Mouse (Mus musculus) limb, embryonic 12.5 days (tissue): ENCODE results near the gene Prdx1. TPM values are rescaled to one million over a fixed set of nuclear protein-coding genes. Genes with fewer than 3 reads are reported as not detected.
"Not testable (repeated sequence)": the region's sequence is repeated elsewhere in the genome, so short reads cannot be mapped to it uniquely, and the experiment has no call there.

ENCODE experiments used
- ATAC-seq: fragments of 200-750 bp; cut with Nextera tagmentation; 2 replicates; pipeline ENCODE4 v1.8.0; 2017; ENCODE audit warnings: low read depth, moderate TSS enrichment; ENCODE audit not compliant: insufficient number of reproducible peaks, insufficient read depth, low FRiP score, low TSS enrichment
- H3K27ac ChIP-seq: fragments of 300-500 bp; sonication (generic); 2 replicates; pipeline ENCODE4 v1.5.1; 2016; ENCODE audit warnings: mild to moderate bottlenecking, moderate library complexity
- H3K27me3 ChIP-seq: fragments of 300-500 bp; sonication (generic); 2 replicates; pipeline ENCODE4 v1.6.1; 2016; ENCODE audit warnings: mild to moderate bottlenecking, moderate library complexity
- H3K36me3 ChIP-seq: fragments of 300-500 bp; sonication (generic); 2 replicates; pipeline ENCODE4 v1.6.1; 2016; ENCODE audit warnings: mild to moderate bottlenecking, moderate library complexity
- H3K4me1 ChIP-seq: fragments of 300-500 bp; sonication (generic); replicated peaks from 2 replicates; pipeline ENCODE4 v1.6.1; 2016
- H3K4me2 ChIP-seq: fragments of 300-500 bp; sonication (generic); 2 replicates; pipeline ENCODE4 v1.6.1; 2016; ENCODE audit warnings: mild to moderate bottlenecking, moderate library complexity
- H3K4me3 ChIP-seq: fragments of 300-500 bp; sonication (generic); replicated peaks from 2 replicates; pipeline ENCODE4 v1.5.1; 2016; ENCODE audit warnings: mild to moderate bottlenecking
- H3K9ac ChIP-seq: fragments of 300-500 bp; sonication (generic); replicated peaks from 2 replicates; pipeline ENCODE4 v1.6.1; 2016; ENCODE audit warnings: mild to moderate bottlenecking, moderate library complexity
- H3K9me3 ChIP-seq: fragments of 300-500 bp; sonication (generic); 2 replicates; pipeline ENCODE4 v1.6.1; 2016; ENCODE audit warnings: mild to moderate bottlenecking, moderate library complexity
- WGBS: fragments of 180-500 bp; shearing (Covaris S2); methylation state at CpG from one replicate; pipeline ENCODE4 v1.1.7; 2016; 5-methylcytosine and 5-hydroxymethylcytosine counted together
- polyA plus RNA-seq: library from polyadenylated mRNA; unstranded; fragments of >200 nt; fragmentation: Nextera tagmentation; extraction: Ambion mirVana; gene quantifications from 2 replicates; pipeline ENCODE4 v1.2.1, GENCODE M21; 2016

Gene Prdx1
- polyA plus RNA-seq, 1 experiment from 2014 or later = 1,285 TPM

DNA sequence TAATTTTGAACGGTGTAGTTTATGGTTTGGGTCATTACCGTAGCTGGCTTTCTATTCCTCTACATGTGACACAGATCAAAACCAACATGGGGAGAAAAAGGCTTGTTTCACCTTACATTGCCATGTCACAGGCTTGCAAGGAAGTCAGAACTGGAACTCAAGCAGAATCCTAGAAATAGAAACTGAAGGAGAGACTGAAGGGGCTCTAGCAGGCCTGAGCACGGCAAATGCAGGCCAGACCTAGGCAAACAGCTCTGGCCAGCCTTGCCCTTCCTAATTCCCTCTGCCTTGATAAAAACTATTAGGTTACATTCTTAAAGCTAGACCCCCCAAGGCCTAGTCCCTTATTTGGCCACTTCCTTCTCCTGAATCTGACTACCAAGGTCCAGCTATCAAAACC lies 29.7 kb upstream of the Prdx1 start:
- H3K4me3 ChIP-seq = no peak overlapping the region
- 72% methylated on average over 3 of the region's 3 CpGs for WGBS
- H3K27me3 ChIP-seq = no peaks in the 10 kb centered on the region
- no peaks in the 10 kb centered on the region for H3K36me3 ChIP-seq
- no peaks in the 10 kb centered on the region for H3K9me3 ChIP-seq
- H3K27ac ChIP-seq = no peak overlapping the region
- H3K4me1 ChIP-seq = no peaks in the 10 kb centered on the region; the same call in 1 of the 2 replicates
- ATAC-seq = no peak
- no peak overlapping the region for H3K9ac ChIP-seq
- H3K4me2 ChIP-seq = no peak overlapping the region

- H3K4me1 ChIP-seq = no peaks in the 10 kb centered on the region
- H3K9me3 ChIP-seq = no peaks in the 10 kb centered on the region
- H3K4me2 ChIP-seq = no peak overlapping the region
- H3K27ac ChIP-seq = no peak overlapping the region
- WGBS = 53% methylated on average over 3 of the region's 3 CpGs
- H3K9ac ChIP-seq = no peak overlapping the region
- ATAC-seq = no peak
- no peak overlapping the region for H3K4me3 ChIP-seq
- no peaks in the 10 kb centered on the region for H3K36me3 ChIP-seq
- H3K27me3 ChIP-seq = no peaks in the 10 kb centered on the region
Measured at GRCm38 (mm10) chr4:116657971-116658370, 27.4 kb upstream of the Prdx1 start.

- H3K27ac ChIP-seq = no peak overlapping the region
- H3K9ac ChIP-seq = no peak overlapping the region
- 86% methylated on average over 2 of the region's 2 CpGs for WGBS
- no peak overlapping the region for H3K4me2 ChIP-seq
- H3K36me3 ChIP-seq = no peaks in the 10 kb centered on the region
- no peaks in the 10 kb centered on the region for H3K9me3 ChIP-seq
- no peak for ATAC-seq
- no peaks in the 10 kb centered on the region for H3K4me1 ChIP-seq
- no peaks in the 10 kb centered on the region for H3K27me3 ChIP-seq
- H3K4me3 ChIP-seq = no peak overlapping the region
Measured at GRCm38 (mm10) chr4:116659474-116659873, 25.9 kb upstream of the Prdx1 start.

GRCm38 (mm10) chr4:116659916-116660315 lies 25.4 kb upstream of the Prdx1 start:
- H3K27me3 ChIP-seq, H3K36me3 ChIP-seq, H3K9me3 ChIP-seq, H3K27ac ChIP-seq, H3K4me2 ChIP-seq, H3K4me3 ChIP-seq, ATAC-seq, H3K4me1 ChIP-seq, H3K9ac ChIP-seq: not testable (repeated sequence)
- WGBS = 86% methylated on average over 6 of the region's 6 CpGs

DNA sequence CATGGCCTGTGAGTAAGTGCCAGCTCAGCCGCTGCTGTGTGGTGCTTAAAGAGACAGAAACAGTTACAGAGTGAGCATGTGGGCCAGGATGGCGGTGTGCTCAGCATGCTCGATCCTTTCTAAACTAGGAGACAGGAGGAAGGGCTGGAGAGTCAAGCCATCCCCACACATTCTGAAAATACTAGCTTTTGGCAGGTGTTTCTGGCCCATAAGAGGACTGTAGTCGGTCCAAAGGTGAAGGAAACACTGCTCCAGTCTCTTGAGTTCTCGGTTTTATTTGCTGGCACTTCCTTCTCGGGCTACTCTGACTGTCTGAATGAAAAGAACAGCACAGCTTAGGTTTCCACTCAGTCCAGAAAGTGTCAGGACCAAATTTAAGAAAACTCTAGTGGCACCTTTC lies 24.5 kb upstream of the Prdx1 start:
- Histone ChIP-seq H3K4me3 (no peak overlapping the region), H3K4me2 (no peak overlapping the region), H3K4me1 (no peaks in the 10 kb centered on the region), H3K36me3 (no peaks in the 10 kb centered on the region), H3K27me3 (no peaks in the 10 kb centered on the region), H3K9me3 (no peaks in the 10 kb centered on the region), H3K9ac (no peak overlapping the region), H3K27ac (no peak overlapping the region)
- WGBS = 77% methylated on average over 6 of the region's 6 CpGs
- no peak for ATAC-seq

GRCm38 (mm10) chr4:116661998-116662397 lies 23.3 kb upstream of the Prdx1 start:
- Histone ChIP-seq H3K27me3 (no peaks in the 10 kb centered on the region), H3K4me3 (no peak overlapping the region), H3K4me1 (no peaks in the 10 kb centered on the region), H3K9ac (no peak overlapping the region), H3K27ac (no peak overlapping the region), H3K36me3 (no peaks in the 10 kb centered on the region), H3K9me3 (no peaks in the 10 kb centered on the region), H3K4me2 (no peak overlapping the region)
- ATAC-seq = no peak
- WGBS = 83% methylated on average over 1 of the region's 1 CpGs

DNA sequence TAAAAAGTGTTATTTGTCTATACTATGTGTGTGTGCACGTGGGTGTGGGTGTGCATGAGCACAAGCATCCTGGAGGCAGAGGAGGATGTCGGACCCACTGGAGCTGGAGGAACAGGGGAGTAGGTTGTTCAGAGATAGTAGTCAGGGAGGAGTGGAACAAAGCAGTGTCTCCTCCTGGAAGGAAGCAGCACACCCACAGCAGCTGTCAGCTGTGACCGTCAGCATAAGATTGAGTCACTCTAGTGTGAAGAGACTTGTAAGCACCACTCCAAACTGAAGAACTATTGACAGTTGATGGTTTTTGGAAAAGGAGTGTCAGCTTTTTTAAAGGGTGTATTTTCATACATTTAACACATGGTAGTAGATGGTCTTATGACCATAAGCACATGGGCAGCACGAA lies 18.7 kb upstream of the Prdx1 start:
- Histone ChIP-seq H3K36me3 (no peaks in the 10 kb centered on the region), H3K27me3 (no peaks in the 10 kb centered on the region), H3K4me3 (no peak overlapping the region), H3K4me1 (no peaks in the 10 kb centered on the region), H3K9ac (no peak overlapping the region), H3K27ac (no peak overlapping the region), H3K4me2 (no peak overlapping the region), H3K9me3 (no peaks in the 10 kb centered on the region)
- no peak for ATAC-seq
- 72% methylated on average over 4 of the region's 4 CpGs for WGBS

DNA sequence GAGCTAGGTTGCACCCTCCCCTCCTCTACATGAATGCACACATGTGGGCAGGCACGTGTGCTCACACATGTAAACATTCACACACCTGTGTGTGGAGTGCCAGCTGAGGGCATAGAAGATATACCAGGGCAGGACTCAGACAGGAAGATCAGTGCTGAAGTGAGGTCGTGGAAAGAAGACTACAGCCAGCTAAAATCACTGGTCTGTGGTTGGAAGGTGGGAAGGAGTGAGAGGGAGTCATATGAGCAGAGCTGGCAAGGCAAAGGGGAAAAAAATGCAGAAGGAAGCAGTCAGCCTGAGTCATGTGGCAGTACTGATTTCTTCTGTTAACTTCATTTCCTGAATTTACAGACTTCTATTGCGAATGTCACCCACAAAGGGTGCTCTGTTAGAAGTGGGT lies 17.2 kb upstream of the Prdx1 start:
- Histone ChIP-seq H3K9ac (no peak overlapping the region), H3K4me2 (no peak overlapping the region), H3K27ac (no peak overlapping the region), H3K4me3 (no peak overlapping the region), H3K27me3 (no peaks in the 10 kb centered on the region), H3K4me1 (no peaks in the 10 kb centered on the region), H3K9me3 (no peaks in the 10 kb centered on the region), H3K36me3 (no peaks in the 10 kb centered on the region)
- ATAC-seq = no peak
- 60% methylated on average over 3 of the region's 3 CpGs for WGBS

DNA sequence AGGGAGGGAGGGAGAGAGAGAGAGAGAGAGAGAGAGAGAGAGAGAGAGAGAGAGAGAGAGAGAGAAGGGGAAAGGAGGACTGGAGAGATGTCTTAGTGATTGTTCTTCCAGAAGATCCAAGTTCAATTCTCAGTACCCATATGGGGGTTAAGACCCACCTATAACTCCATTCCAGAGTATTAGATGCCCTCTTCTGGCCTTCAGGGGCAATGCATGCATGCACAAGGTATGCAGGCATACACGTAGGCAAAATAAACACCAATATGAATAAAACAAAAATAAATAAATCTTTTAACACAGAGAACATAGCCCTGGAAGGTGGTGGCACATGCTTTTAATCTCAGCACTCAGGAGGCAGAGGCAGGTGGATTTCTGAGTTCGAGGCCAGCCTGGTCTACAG lies 16.1 kb upstream of the Prdx1 start:
- no peaks in the 10 kb centered on the region for H3K9me3 ChIP-seq
- ATAC-seq = no peak
- no peak overlapping the region for H3K27ac ChIP-seq
- no peaks in the 10 kb centered on the region for H3K36me3 ChIP-seq
- H3K4me3 ChIP-seq = no peak overlapping the region
- H3K27me3 ChIP-seq = no peaks in the 10 kb centered on the region
- H3K4me1 ChIP-seq = no peaks in the 10 kb centered on the region
- H3K9ac ChIP-seq = no peak overlapping the region
- 68% methylated on average over 2 of the region's 2 CpGs for WGBS
- H3K4me2 ChIP-seq = no peak overlapping the region

DNA sequence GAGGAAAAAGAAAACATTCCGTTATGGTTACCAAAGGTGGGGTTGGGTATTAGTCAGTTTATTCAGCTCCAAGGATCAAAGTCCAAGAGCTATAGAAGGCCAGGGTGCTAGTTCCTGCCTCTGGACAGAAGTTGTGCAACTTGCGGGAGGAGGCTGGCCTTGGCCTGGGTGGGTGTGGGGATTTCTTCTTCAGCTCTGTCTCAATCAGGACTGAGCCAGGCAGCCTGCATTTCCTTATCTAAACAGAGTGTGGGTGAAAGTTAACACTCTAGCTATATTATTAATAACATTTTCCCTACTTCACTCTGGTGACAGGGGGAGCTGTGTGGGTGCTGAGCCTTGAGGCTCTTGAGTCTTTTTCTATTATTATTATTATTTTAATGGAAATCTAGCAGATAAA lies 12.6 kb upstream of the Prdx1 start:
- ATAC-seq = no peak
- Histone ChIP-seq H3K9ac (no peak overlapping the region), H3K9me3 (no peaks in the 10 kb centered on the region), H3K4me3 (no peak overlapping the region), H3K27ac (no peak overlapping the region), H3K27me3 (no peaks in the 10 kb centered on the region), H3K36me3 (no peaks in the 10 kb centered on the region), H3K4me1 (no peaks in the 10 kb centered on the region), H3K4me2 (no peak overlapping the region)
- 72% methylated on average over 2 of the region's 2 CpGs for WGBS

DNA sequence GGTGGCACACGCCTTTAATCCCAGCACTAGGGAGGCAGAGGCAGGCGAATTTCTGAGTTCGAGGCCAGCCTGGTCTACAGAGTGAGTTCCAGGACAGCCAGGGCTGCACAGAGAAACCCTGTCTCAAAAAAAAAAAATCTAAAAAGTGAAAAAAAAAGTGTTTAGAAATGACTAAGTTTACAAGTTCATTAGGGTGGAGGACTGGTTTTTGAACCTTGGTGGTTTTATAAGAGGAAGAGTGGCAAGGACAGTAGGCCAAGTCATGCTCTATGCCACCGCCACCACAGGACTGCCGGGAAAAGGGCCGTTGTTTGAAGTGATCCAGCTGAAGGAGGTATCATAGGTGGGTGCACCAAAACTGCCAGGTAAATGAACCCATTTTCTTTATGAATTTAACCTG lies 10.6 kb upstream of the Prdx1 start:
- H3K27me3 ChIP-seq = not testable (repeated sequence)

DNA sequence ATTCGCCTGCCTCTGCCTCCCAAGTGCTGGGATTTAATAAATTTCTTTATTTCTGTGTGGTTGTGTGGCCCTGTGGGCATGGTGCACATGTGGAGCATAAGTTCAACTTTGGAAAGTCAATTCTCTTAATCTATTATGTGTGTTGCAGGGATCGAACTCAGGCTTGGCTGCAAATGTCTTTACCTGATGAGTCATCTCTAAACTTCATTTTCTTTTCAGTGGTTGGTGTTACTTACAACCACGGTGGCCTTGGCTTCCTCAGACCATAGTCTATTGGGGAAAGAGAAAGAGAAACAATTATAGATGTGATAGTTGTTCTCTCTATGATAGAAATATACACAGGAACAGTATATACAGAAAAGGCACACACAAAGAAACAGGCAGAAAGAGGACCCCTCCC lies 9.3 kb upstream of the Prdx1 start:
- Histone ChIP-seq H3K27me3 (no peaks in the 10 kb centered on the region), H3K4me3 (no peak overlapping the region), H3K4me1 (no peaks in the 10 kb centered on the region), H3K9me3 (no peaks in the 10 kb centered on the region), H3K4me2 (no peak overlapping the region), H3K9ac (no peak overlapping the region), H3K36me3 (no peaks in the 10 kb centered on the region), H3K27ac (no peak overlapping the region)
- ATAC-seq = no peak
- 80% methylated on average over 3 of the region's 3 CpGs for WGBS

More for the DNA sequence above, 10.6 kb upstream of the Prdx1 start:
- not testable (repeated sequence) for H3K4me1 ChIP-seq, H3K9me3 ChIP-seq, H3K4me3 ChIP-seq, H3K4me2 ChIP-seq, ATAC-seq, H3K9ac ChIP-seq, H3K27ac ChIP-seq, H3K36me3 ChIP-seq
- 86% methylated on average over 6 of the region's 6 CpGs for WGBS
